9 mouse cellular contexts compared by ENCODE assay signal in the genomic region with DNA sequence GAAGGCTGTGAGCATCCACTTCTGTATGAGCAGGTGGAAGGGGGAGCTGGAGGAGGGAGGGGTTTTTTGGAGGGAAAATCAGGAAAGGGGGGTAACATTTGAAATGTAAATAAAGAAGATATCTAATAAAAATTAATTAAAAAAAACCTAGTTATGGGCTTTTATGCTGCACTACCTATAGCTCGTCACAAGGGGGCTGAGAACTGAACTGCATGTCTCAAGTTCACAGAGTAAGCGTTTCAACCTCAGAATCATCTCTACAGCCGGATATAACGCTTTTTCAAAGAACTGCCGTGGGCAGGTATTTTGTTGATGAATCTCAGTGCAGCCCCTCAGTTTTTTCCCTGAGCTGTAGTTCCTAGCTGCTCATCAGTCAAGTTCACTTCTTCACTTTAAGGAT. TPM values are rescaled to one million over a fixed set of nuclear protein-coding genes. Genes with fewer than 3 reads are reported as not detected.
DNase-seq lines count a peak whose midpoint lies in the region; ATAC-seq and TF ChIP-seq lines count a peak whose summit lies in the region.
"Had no signal": no experiment of that assay in that cellular context is flagged by ENCODE, and none has a peak within 500 bp of the region (broad histone marks: within the 10 kb centered on the region; RNA-seq: fewer than 3 reads in every experiment).

No protein-coding gene starts in this region.

- no peaks in the 10 kb centered on the region for H3K27me3 ChIP-seq in lung, embryonic 14.5 days (ENCODE audit: insufficient read depth, low read length)
- peaks cover 0 to 2% of the 10 kb centered on the region in 2 experiments; a peak in 1 of 4 replicates for H3K27me3 ChIP-seq in MEL (ENCODE audit: control insufficient read depth in 1 of 2, insufficient read depth in 2 of 2, low read length in 2 of 2)
- H3K27me3 ChIP-seq: midbrain, embryonic 13.5 days had no signal

- WGBS in lung, embryonic 14.5 days: 10% methylated on average over 5 of the region's 5 CpGs
- WGBS in lung, adult 2 months: 29% methylated on average over 5 of the region's 5 CpGs

- peak; percentile 7 for DNase-seq in gastrocnemius, adult 18-20 months (ENCODE audit: low spot score)
- DNase-seq in gastrocnemius, postnatal 36 days: no peak
- DNase-seq in lung, embryonic 14.5 days: peak; percentile 72
- DNase-seq in lung, adult 2 months: no peak
- peak; percentile 47 for DNase-seq in MEL (ENCODE audit: low read depth, low spot score)
- peak; percentile 47 for DNase-seq in embryo, embryonic 11 days
- DNase-seq in right cerebral cortex, postnatal 25 days: no peak
- DNase-seq in lung, postnatal 4 days: no peak

- H3K9me3 ChIP-seq in lung, embryonic 14.5 days (ENCODE audit: low read depth, low read length): no peaks in the 10 kb centered on the region
- H3K9me3 ChIP-seq in MEL (replicated peaks; ENCODE audit: insufficient read depth, low read length): no peaks in the 10 kb centered on the region
- H3K9me3 ChIP-seq: midbrain, embryonic 13.5 days had no signal

- peak overlapping the region; percentile 15; the same call in 1 of the 2 replicates for H3K4me2 ChIP-seq in lung, embryonic 14.5 days
- H3K4me2 ChIP-seq: midbrain, embryonic 13.5 days had no signal

- TF ChIP-seq EP300 in MEL (IDR thresholded peaks at IDR 0.05; ENCODE audit: low read depth in 1 of 2, low read length in 2 of 2): no peak

- no peak overlapping the region for H3K4me3 ChIP-seq in lung, embryonic 14.5 days (ENCODE audit: low read depth, low read length)
- no peak overlapping the region for H3K4me3 ChIP-seq in lung, adult 2 months (replicated peaks; ENCODE audit: extremely low read depth, low read depth, low read length)
- no peak overlapping the region for H3K4me3 ChIP-seq in MEL (ENCODE audit: control insufficient read depth in 1 of 2, insufficient read depth in 1 of 2, low read depth in 2 of 2, low read length in 2 of 2)
- H3K4me3 ChIP-seq: midbrain, embryonic 13.5 days had no signal

- H3K36me3 ChIP-seq in lung, embryonic 14.5 days (ENCODE audit: insufficient read depth): no peaks in the 10 kb centered on the region
- peaks cover 0 to 2% of the 10 kb centered on the region in 2 experiments; a peak in 1 of 4 replicates for H3K36me3 ChIP-seq in MEL (ENCODE audit: control insufficient read depth in 1 of 2, insufficient read depth in 2 of 2, low read length in 2 of 2)
- H3K36me3 ChIP-seq: midbrain, embryonic 13.5 days had no signal

- TF ChIP-seq RAD21 in MEL (IDR thresholded peaks at IDR 0.05; ENCODE audit: low read depth, low read length): peak; percentile 40

- TF ChIP-seq CTCF in lung, embryonic 14.5 days (IDR thresholded peaks at IDR 0.05; ENCODE audit: low read depth): peak; percentile 70
- no peak for TF ChIP-seq CTCF in lung, adult 2 months (IDR thresholded peaks at IDR 0.05; ENCODE audit: insufficient read depth, low read length)
- peak; percentile 31 to 54 (median 43) for TF ChIP-seq CTCF in MEL (IDR thresholded peaks at IDR 0.05 in 2 of 3, conservative IDR thresholded peaks at IDR 0.05 in 1 of 3; ENCODE audit: control insufficient read depth in 1 of 3, insufficient read depth in 1 of 3, low read depth in 2 of 3, low read length in 3 of 3, poor library complexity in 1 of 3, severe bottlenecking in 1 of 3)

- no peak for ATAC-seq in lung, embryonic 14.5 days (ENCODE audit: insufficient read depth)
- ATAC-seq: midbrain, embryonic 13.5 days had no signal

- H3K9ac ChIP-seq in lung, embryonic 14.5 days: no peak overlapping the region
- no peak overlapping the region for H3K9ac ChIP-seq in MEL (ENCODE audit: control insufficient read depth, low read depth, low read length, poor library complexity, severe bottlenecking)
- H3K9ac ChIP-seq: midbrain, embryonic 13.5 days had no signal

- no peak overlapping the region for H3K27ac ChIP-seq in lung, embryonic 14.5 days (ENCODE audit: low read depth)
- H3K27ac ChIP-seq in MEL (ENCODE audit: control insufficient read depth, low read depth, low read length): no peak overlapping the region
- H3K27ac ChIP-seq: midbrain, embryonic 13.5 days had no signal

- no peak for TF ChIP-seq POLR2A in lung, adult 2 months (IDR thresholded peaks at IDR 0.05; ENCODE audit: borderline replicate concordance, extremely low read depth, low read depth, low read length)
- no peak for TF ChIP-seq POLR2A in MEL (IDR thresholded peaks at IDR 0.05; ENCODE audit: control insufficient read depth in 1 of 2, insufficient read depth in 1 of 2, low read depth in 1 of 2, low read length in 2 of 2, poor library complexity in 1 of 2)

- intact Hi-C loops in gastrocnemius, postnatal 36 days (cut with DNase I): loop anchor here (2.0 kb wide), 1 partner anchor 475 kb away; no protein-coding TSS in a partner anchor

- H3K4me1 ChIP-seq in lung, embryonic 14.5 days (ENCODE audit: insufficient read depth): no peaks in the 10 kb centered on the region
- H3K4me1 ChIP-seq in lung, adult 2 months (ENCODE audit: control insufficient read depth, insufficient read depth, low read length): no peaks in the 10 kb centered on the region
- no peaks in the 10 kb centered on the region for H3K4me1 ChIP-seq in MEL (ENCODE audit: control insufficient read depth in 1 of 2, insufficient read depth in 2 of 2, low read length in 2 of 2)
- H3K4me1 ChIP-seq: midbrain, embryonic 13.5 days had no signal

- H3K79me2 ChIP-seq in MEL (ENCODE audit: control insufficient read depth, insufficient read depth, low read length, poor library complexity): no peaks in the 10 kb centered on the region

TF ChIP-seq in MEL, 35 proteins besides CTCF, POLR2A, EP300 and RAD21:
- TF ChIP-seq SMC3 (IDR thresholded peaks at IDR 0.05; ENCODE audit: low read depth, low read length) (peak; percentile 76), CHD1 (IDR thresholded peaks at IDR 0.05; ENCODE audit: low read depth, low read length) (no peak), TBP (IDR thresholded peaks at IDR 0.05; ENCODE audit: low read depth, low read length) (no peak), ZC3H11A (IDR thresholded peaks at IDR 0.05; ENCODE audit: low read depth, low read length) (peak; percentile 7; the same call in 1 of the 2 replicates)

RNA-seq across cellular contexts. Expression of a gene that starts 15.1 kb away (rescaled TPM):
- total RNA-seq in gastrocnemius, adult 18-20 months (2021): 1 to 10 TPM; 1.2 to 2.2 TPM
- 1 to 10 TPM; 1.4 to 1.7 TPM for total RNA-seq in gastrocnemius, postnatal 36 days (2021)
- 37.6 and 39.0 TPM in 2 replicates for polyA plus RNA-seq in lung, embryonic 14.5 days (2014; fragmentation: Nextera tagmentation; extraction: Ambion mirVana)
- polyA plus RNA-seq in lung, adult 2 months (2012; rRNA removed): 7.3 and 13.3 TPM in 2 replicates
- total RNA-seq in MEL (2012; rRNA removed): not detected in 2 replicates
- not detected for polyA plus RNA-seq in MEL (2012; ENCODE audit: insufficient read depth in 1 of 2, insufficient read length in 2 of 2, low read depth in 1 of 2, low replicate concordance in 2 of 2, missing spikeins in 1 of 2)

Comparison
In these comparisons a context has a peak if more than half of its experiments do, and no peak if none do; other contexts are left out.
1. DNase-seq: peak in gastrocnemius, adult 18-20 months (single experiment), lung, embryonic 14.5 days (single experiment), MEL (single experiment) and embryo, embryonic 11 days (single experiment); none in gastrocnemius, postnatal 36 days (0 of 2), lung, adult 2 months (single experiment), right cerebral cortex, postnatal 25 days (single experiment) and lung, postnatal 4 days (0 of 2).